Mouse (Mus musculus) megakaryocyte progenitor cell, adult 5-6 weeks (primary cell): ENCODE measurements around the gene Dpm2. TPM values are rescaled to one million over a fixed set of nuclear protein-coding genes. Genes with fewer than 3 reads are reported as not detected.
A peak's percentile ranks its signal among the peaks of the same experiment; 100 is the strongest.

Source experiments
- ATAC-seq: replicated peaks from 2 replicates; pipeline ENCODE4 v1.8.0; 2016; ENCODE audit warnings: mild to moderate bottlenecking, moderate TSS enrichment, inconsistent platforms; ENCODE audit not compliant: poor library complexity
- total RNA-seq, 2 experiments: library from RNA; stranded (forward) in 1 of 2; stranded (reverse) in 1 of 2; fragments of 157-497, 149-512 nt in 1 of 2; fragments of 200-1000 nt in 1 of 2; gene quantifications; 2 replicates each; pipeline versions ENCODE4 v1.2.3 to v1.2.4; 2015 to 2017

Dpm2 gene
- total RNA-seq, 2 experiments from 2014 or later = 26.5 to 87.2 TPM

DNA sequence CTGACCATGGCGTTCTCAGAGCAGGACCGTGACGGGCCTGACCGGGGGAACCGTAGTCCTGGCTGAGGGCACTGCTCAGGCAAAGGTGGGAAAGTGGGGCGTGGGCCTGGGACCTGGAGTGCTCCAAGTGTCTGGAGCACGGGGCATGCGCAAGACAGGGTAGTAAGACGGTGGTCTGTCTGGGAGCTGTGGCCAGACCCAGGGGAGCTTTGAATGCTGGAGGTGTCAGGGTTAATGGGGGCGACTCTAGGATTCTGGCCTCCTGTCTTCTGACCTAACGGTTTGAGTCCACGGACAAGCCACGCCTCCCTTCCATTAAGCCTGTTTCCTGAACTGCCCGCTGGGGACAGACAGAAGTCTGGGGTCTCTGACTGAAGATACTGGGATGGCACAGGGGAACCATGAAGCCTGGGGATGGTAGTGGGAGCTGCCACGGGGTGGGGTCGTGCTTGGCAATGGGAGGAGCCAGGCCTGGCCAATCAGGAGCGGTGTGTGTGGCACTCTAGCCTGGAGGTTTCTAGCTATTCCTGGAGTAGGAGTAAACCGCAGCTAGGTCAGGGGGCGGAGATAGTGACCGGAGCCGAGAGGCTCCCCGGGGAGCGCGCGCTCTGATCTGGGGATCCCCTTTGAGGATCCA is 37.6 kb downstream of the Dpm2 start:
- peak; percentile 63 for ATAC-seq

DNA sequence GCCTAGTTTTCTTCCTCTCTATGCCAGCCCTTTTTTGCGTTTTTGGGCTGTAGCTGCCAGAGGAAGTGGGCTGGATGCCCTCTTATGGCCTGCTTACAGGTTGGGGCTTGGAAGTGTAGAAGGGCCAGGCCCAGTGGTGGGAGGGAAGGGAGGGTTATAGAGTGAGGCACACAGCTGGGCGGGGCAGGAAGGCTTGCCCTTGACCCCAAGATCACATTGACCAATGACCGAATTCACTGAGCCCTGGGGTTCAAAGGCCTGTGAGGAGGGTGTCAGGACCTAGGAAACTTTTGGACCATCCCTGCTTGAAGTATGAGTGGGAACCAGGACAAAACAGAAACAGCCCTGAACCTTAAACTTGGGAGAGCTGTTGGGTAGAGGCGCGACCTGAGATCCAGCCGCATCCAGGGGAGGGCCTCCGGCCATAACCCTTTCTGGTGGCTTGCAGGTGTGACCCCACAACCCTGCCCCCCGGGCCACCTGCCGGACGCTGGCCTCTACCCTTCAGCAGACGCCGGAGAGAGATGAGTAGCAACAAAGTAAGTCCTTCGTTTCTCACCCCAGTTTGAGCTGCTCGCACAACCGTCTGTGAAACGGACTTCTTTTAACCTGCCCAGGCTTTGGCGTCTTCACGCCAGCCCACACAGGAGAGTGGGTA is 38.2 kb downstream of the Dpm2 start:
- no peak for ATAC-seq

DNA sequence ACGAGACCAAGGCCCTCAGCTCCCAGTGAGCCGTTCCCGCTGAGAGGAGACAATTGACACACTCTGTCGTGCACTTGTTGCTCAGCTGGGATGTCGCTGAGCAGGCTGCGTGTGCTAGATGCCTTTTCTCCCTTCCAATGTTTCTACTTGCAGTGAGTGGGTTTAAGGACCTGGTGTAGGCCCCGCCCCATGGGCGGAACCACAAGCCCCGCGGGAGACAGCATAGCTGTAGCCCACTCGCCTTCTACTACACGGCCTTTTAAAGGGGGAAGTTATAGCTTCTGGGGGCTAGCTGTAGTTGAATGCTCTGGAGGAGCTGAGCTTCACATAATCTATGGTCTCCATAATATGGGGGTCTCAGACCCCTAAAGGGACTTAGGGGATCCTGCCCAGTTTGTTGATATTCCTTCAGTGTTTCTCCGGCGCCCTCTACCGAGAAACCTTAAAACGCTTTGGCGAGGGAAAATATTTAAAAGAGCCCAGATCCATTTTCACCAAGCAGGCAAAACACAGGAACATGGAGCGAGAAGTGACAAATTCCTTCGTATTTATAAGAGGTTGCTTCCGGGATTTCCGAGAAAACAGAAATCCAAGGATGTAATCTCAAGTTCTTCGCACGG is 40.1 kb downstream of the Dpm2 start:
- ATAC-seq = peak; percentile 12; the same call in 1 of the 2 replicates

DNA sequence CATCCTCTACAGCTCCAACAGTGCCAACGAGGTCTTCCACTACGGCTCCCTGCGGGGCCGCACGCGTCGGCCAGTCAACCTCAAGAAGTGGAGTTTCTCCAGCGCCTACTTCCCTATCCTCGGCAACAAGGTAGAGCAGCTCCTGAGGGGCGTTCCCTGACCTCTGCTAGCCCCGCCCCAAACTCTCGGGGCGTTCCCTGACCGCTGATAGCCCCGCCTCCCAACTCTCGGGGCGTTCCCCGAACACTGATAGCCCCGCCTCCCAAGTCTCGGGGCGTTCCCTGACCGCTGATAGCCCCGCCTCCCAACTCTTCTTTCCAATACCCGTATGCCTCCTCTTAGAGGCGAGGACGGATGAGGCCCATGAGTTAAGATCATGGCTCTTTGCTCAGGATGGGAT is 41.6 kb downstream of the Dpm2 start:
- no peak for ATAC-seq

DNA sequence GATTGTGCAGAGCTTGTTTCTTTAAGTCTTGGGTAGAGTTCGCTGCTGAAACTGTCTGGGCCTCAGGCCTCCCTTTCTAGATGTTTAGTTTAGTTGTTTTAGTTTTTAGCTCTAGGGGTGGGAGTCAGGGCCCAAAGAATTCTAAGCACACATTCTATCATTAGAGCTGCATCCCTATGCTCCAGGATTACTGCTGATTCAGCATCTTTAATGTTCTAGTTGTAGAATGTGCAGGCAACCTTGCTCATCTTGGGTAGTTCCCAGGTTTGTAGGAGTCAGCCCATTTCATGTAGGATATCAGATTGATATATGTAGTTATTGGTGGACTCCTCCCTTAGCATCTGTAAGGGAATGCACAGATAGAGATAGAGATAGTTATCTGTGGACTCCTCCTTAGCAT is 46.5 kb downstream of the Dpm2 start:
- ATAC-seq = no peak

DNA sequence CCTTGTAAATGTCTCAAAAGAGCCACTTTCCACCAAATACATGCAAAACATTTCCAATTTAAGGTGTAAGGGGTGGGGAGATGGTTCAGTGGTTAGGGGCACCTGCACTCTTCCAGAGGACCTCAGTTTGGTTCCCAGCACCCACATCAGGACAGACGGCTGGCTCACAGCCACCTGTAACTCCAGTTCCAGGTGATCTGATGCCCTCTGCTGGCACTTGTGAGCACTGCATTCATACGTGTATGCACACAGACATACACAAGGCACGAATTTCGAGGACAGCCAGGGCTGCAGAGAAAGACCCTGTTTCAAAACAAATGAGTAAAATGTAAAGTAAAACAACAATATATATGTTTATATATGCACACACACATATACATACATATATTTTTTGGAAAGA is 46.9 kb downstream of the Dpm2 start:
- ATAC-seq = no peak

DNA sequence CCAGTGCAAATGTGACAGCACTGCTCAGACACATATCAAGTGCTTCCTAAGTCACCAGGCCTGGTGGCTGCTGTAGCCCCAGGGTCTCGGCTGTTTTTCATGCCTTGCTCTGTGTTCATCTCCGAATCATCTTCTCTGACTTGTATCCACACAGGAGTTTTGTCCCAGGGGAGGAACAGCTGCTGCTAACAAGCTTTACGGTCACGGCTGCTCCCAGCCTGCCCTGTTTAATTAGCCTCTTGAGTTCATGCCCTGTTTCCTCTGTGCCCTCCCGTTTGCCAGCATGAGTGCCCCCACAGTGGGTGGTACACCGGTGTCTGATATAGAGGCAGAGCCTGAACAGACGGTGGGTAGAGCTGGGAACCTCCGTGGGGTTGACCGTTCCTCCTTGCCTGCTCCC is 47.4 kb downstream of the Dpm2 start:
- no peak for ATAC-seq

DNA sequence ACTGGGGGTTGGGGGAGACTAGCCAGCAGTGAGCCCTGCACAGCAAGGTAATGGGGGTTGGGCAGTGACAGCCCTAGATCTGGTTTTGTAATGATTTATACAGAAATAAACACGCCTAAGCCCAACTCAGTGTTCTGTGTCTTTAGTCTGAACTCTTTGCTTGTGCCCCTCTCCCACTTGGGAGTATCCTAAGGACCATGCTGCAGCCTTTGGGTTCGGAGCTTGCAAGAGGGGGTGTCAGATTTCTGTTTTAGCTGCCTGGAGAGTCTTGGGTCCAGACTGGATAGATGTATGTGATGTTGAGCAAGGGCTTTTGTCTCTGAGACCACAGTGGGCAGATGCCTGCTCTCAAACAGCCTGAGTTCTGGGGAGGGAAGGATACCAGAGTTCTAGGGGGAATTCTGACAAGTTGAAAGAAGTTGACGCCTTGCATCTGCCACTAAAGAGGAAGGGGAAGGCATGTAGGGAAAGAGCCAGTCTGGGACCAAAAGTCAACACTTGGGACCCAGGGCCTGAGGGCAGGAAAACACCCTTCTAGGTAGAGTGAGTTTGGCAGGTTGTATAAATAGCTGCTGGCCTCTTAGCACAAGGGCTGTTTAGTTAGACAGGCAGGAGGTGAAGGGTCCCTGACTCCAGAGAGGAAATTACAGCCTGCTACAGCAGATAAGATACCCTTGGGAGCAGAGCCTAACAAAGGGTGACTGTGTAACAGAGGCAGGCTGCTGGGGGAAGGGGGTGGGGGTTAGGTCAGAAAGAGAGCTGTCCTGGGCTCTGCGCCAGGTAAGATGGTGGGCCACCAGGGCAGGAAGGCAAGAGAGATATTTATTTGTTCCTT is 50.2 kb downstream of the Dpm2 start:
- ATAC-seq = peak; percentile 78

DNA sequence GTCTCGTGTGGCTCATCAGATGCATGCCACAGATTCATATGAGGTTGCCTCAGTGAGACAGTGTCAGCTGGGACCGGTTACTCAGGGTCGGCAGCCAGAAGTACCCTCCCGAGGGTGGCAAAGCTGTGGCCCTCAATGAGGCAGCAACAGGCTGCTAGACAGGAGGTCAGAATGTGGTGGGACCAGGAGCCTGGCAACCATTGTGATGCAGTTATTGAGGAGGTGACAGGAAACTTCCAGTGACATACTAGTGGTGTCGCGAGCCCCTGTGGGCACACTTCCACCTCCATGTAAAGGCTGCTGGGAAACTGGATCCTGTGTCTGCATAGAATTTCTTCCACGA is 50.8 kb downstream of the Dpm2 start, which contains the start of gene Ak1:
Ak1 (plus strand) TSS at position 242 of the 343 bp plus-strand sequence.
- ATAC-seq = no peak; the same call in 1 of the 2 replicates

Other genes with a start within 250 kb of the Dpm2 start
- gene Ciz1, start 218.5 kb upstream of the Dpm2 start, total RNA-seq (2015) = 59.9 and 69.0 TPM in 2 replicates
- 46.6 and 55.3 TPM in 2 replicates for gene Ciz1, start 218.5 kb upstream of the Dpm2 start, total RNA-seq (2017)
- not detected in 2 replicates for gene Dnm1, start 217.5 kb upstream of the Dpm2 start, total RNA-seq (2015)
- gene Dnm1, start 217.5 kb upstream of the Dpm2 start, total RNA-seq (2017) = not detected in 2 replicates
- gene 1110008P14Rik, start 188.9 kb upstream of the Dpm2 start, total RNA-seq (2015) = 15.3 and 18.1 TPM in 2 replicates
- 8.0 and 15.4 TPM in 2 replicates for gene 1110008P14Rik, start 188.9 kb upstream of the Dpm2 start, total RNA-seq (2017)
- 437 and 498 TPM in 2 replicates for gene Lcn2, start 182.6 kb upstream of the Dpm2 start, total RNA-seq (2015)
- gene Lcn2, start 182.6 kb upstream of the Dpm2 start, total RNA-seq (2017) = 53.7 and 107 TPM in 2 replicates
- 6.3 and 12.1 TPM in 2 replicates for gene Ptges2, start 175.0 kb upstream of the Dpm2 start, total RNA-seq (2015)
- gene Ptges2, start 175.0 kb upstream of the Dpm2 start, total RNA-seq (2017) = 9.5 and 10.6 TPM in 2 replicates
- 1.5 and 1.9 TPM in 2 replicates for gene Naif1, start 120.4 kb upstream of the Dpm2 start, total RNA-seq (2015)
- gene Naif1, start 120.4 kb upstream of the Dpm2 start, total RNA-seq (2017) = 3.5 TPM in 2 replicates
- 5.2 and 6.4 TPM in 2 replicates for gene Slc25a25, start 119.4 kb upstream of the Dpm2 start, total RNA-seq (2015)
- 10.7 and 11.5 TPM in 2 replicates for gene Slc25a25, start 119.4 kb upstream of the Dpm2 start, total RNA-seq (2017)
- gene Fam102a, start 35.5 kb upstream of the Dpm2 start, total RNA-seq (2015) = 1.9 and 2.9 TPM in 2 replicates
- 1.9 and 2.2 TPM in 2 replicates for gene Fam102a, start 35.5 kb upstream of the Dpm2 start, total RNA-seq (2017)
- not detected in 2 replicates for gene Pip5kl1, start 3.9 kb downstream of the Dpm2 start, total RNA-seq (2015)
- gene Pip5kl1, start 3.9 kb downstream of the Dpm2 start, total RNA-seq (2017) = not detected in 2 replicates
- not detected in 2 replicates for gene 9430097D07Rik, start 4.8 kb downstream of the Dpm2 start, total RNA-seq (2015)
- not detected in 2 replicates for gene 9430097D07Rik, start 4.8 kb downstream of the Dpm2 start, total RNA-seq (2017)
- 26.2 and 33.1 TPM in 2 replicates for gene St6galnac4, start 16.2 kb downstream of the Dpm2 start, total RNA-seq (2015)
- gene St6galnac4, start 16.2 kb downstream of the Dpm2 start, total RNA-seq (2017) = 38.7 and 40.4 TPM in 2 replicates
- 7.9 and 9.4 TPM in 2 replicates for gene St6galnac6, start 28.9 kb downstream of the Dpm2 start, total RNA-seq (2015)
- gene St6galnac6, start 28.9 kb downstream of the Dpm2 start, total RNA-seq (2017) = 19.0 and 24.4 TPM in 2 replicates
- gene Ak1, start 50.9 kb downstream of the Dpm2 start, total RNA-seq (2015) = 0.12 and 1.8 TPM in 2 replicates
- 0.12 and 0.14 TPM in 2 replicates for gene Ak1, start 50.9 kb downstream of the Dpm2 start, total RNA-seq (2017)
- 14.7 and 15.5 TPM in 2 replicates for gene Eng, start 75.7 kb downstream of the Dpm2 start, total RNA-seq (2015)
- 6.9 and 8.5 TPM in 2 replicates for gene Eng, start 75.7 kb downstream of the Dpm2 start, total RNA-seq (2017)
- gene Fpgs, start 133.3 kb downstream of the Dpm2 start, total RNA-seq (2015) = 18.0 and 19.1 TPM in 2 replicates
- gene Fpgs, start 133.3 kb downstream of the Dpm2 start, total RNA-seq (2017) = 20.7 and 27.4 TPM in 2 replicates
- gene Cdk9, start 142.2 kb downstream of the Dpm2 start, total RNA-seq (2015) = 63.4 and 79.2 TPM in 2 replicates
- gene Cdk9, start 142.2 kb downstream of the Dpm2 start, total RNA-seq (2017) = 39.3 and 42.5 TPM in 2 replicates
- gene Sh2d3c, start 150.2 kb downstream of the Dpm2 start, total RNA-seq (2015) = 18.2 and 19.9 TPM in 2 replicates
- gene Sh2d3c, start 150.2 kb downstream of the Dpm2 start, total RNA-seq (2017) = 10.3 and 10.7 TPM in 2 replicates
- not detected in 2 replicates for gene 6330409D20Rik, start 170.2 kb downstream of the Dpm2 start, total RNA-seq (2015)
- not detected in 2 replicates for gene 6330409D20Rik, start 170.2 kb downstream of the Dpm2 start, total RNA-seq (2017)
- gene Tor2a, start 186.4 kb downstream of the Dpm2 start, total RNA-seq (2015) = 25.1 and 26.7 TPM in 2 replicates
- 16.2 and 24.5 TPM in 2 replicates for gene Tor2a, start 186.4 kb downstream of the Dpm2 start, total RNA-seq (2017)
- 0.12 TPM in 1 of 2 replicates, not detected in the other for gene Ttc16, start 204.8 kb downstream of the Dpm2 start, total RNA-seq (2015)
- gene Ttc16, start 204.8 kb downstream of the Dpm2 start, total RNA-seq (2017) = 0.41 TPM in 1 of 2 replicates, not detected in the other
- gene Ptrh1, start 204.9 kb downstream of the Dpm2 start, total RNA-seq (2015) = 2.7 and 2.9 TPM in 2 replicates
- 1.4 TPM in 2 replicates for gene Ptrh1, start 204.9 kb downstream of the Dpm2 start, total RNA-seq (2017)
- gene Cfap157, start 213.6 kb downstream of the Dpm2 start, total RNA-seq (2015) = not detected in 2 replicates
- not detected in 2 replicates for gene Cfap157, start 213.6 kb downstream of the Dpm2 start, total RNA-seq (2017)